Mouse (Mus musculus) limb, embryonic 14.5 days (tissue): ENCODE results near the gene Arhgef17. TPM values are rescaled to one million over a fixed set of nuclear protein-coding genes. Genes with fewer than 3 reads are reported as not detected.

ENCODE experiments used
- ATAC-seq: fragments of 200-750 bp; cut with Nextera tagmentation; 2 replicates; pipeline ENCODE4 v1.8.0; 2017; ENCODE audit warnings: low read depth, moderate number of reproducible peaks, moderate TSS enrichment; ENCODE audit not compliant: low FRiP score
- DNase-seq: peaks from one replicate; pipeline ENCODE4 v3.0.0-alpha.2; 2015; ENCODE audit warnings: low spot score
- H3K27ac ChIP-seq: fragments of 300-500 bp; sonication (generic); replicated peaks from 2 replicates; pipeline ENCODE4 v1.5.1; 2014; ENCODE audit warnings: low read depth, mild to moderate bottlenecking, low read length, moderate library complexity, mixed read lengths
- H3K27me3 ChIP-seq: fragments of 300-500 bp; sonication (generic); 2 replicates; pipeline ENCODE4 v1.6.1; 2014; ENCODE audit warnings: low read length, mixed read lengths; ENCODE audit not compliant: control insufficient read depth, insufficient read depth
- H3K36me3 ChIP-seq: fragments of 300-500 bp; sonication (generic); 2 replicates; pipeline ENCODE4 v1.6.1; 2014; ENCODE audit warnings: mild to moderate bottlenecking, low read length, moderate library complexity, mixed read lengths; ENCODE audit not compliant: control insufficient read depth, insufficient read depth
- H3K4me1 ChIP-seq: fragments of 300-500 bp; sonication (generic); 2 replicates; pipeline ENCODE4 v1.6.1; 2014; ENCODE audit warnings: antibody characterized with exemption, low read length, mixed read lengths; ENCODE audit not compliant: control insufficient read depth, insufficient read depth
- H3K4me2 ChIP-seq: fragments of 300-500 bp; sonication (generic); replicated peaks from 2 replicates; pipeline ENCODE4 v1.6.1; 2014; ENCODE audit warnings: low read depth, mild to moderate bottlenecking, low read length, moderate library complexity; ENCODE audit not compliant: severe bottlenecking
- H3K4me3 ChIP-seq: fragments of 300-500 bp; sonication (generic); replicated peaks from 2 replicates; pipeline ENCODE4 v1.5.1; 2014; ENCODE audit warnings: low read length
- H3K9ac ChIP-seq: fragments of 300-500 bp; sonication (generic); 2 replicates; pipeline ENCODE4 v1.6.1; 2014; ENCODE audit warnings: mild to moderate bottlenecking, low read depth, low read length, moderate library complexity; ENCODE audit not compliant: severe bottlenecking
- H3K9me3 ChIP-seq: fragments of 300-500 bp; sonication (generic); 2 replicates; pipeline ENCODE4 v1.6.1; 2016; ENCODE audit warnings: low read length; ENCODE audit not compliant: control insufficient read depth
- POLR2A ChIP-seq: fragments of 200-500 bp; IDR thresholded peaks from 2 replicates; pipeline ENCODE4 v1.8.0; 2012; ENCODE audit warnings: inconsistent platforms, mild to moderate bottlenecking, moderate library complexity, borderline replicate concordance; ENCODE audit not compliant: insufficient read depth, insufficient read length; ENCODE audit errors: extremely low read depth
- WGBS: fragments of 180-500 bp; shearing (Covaris S2); extraction: QIAGEN DNeasy Blood & Tissue Kit; methylation state at CpG from one replicate; pipeline ENCODE4 v1.1.7; 2014; 5-methylcytosine and 5-hydroxymethylcytosine counted together
- polyA plus RNA-seq, 2 experiments: library from polyadenylated mRNA; depleted of rRNA in 1 of 2; stranded (reverse) in 1 of 2; unstranded in 1 of 2; fragments of >200 nt; fragmentation: Nextera tagmentation in 1 of 2; extraction: Ambion mirVana in 1 of 2; gene quantifications; 2 replicates each; pipeline versions ENCODE4 v1.2.1 to v1.2.3; 2012 to 2014

The Arhgef17 gene
- polyA plus RNA-seq, 2 experiments, result 15.4 to 42.8 TPM

GRCm38 (mm10) chr7:100869877-100870629, 61.9 kb downstream of the Arhgef17 start:
- Histone ChIP-seq H3K27ac (no peak overlapping the region), H3K27me3 (no peaks in the 10 kb centered on the region), H3K36me3 (peaks cover 42% of the 10 kb centered on the region), H3K4me2 (no peak overlapping the region), H3K9ac (no peak overlapping the region), H3K4me1 (no peaks in the 10 kb centered on the region), H3K4me3 (no peak overlapping the region), H3K9me3 (no peaks in the 10 kb centered on the region)
- ATAC-seq (no peak), DNase-seq (no peak)
- 77% methylated on average over 8 of the region's 8 CpGs for WGBS
- TF ChIP-seq POLR2A, result no peak

GRCm38 (mm10) chr7:100868551-100868950, 63.4 kb downstream of the Arhgef17 start:
- Histone ChIP-seq H3K27ac (no peak overlapping the region), H3K9me3 (no peaks in the 10 kb centered on the region), H3K4me2 (no peak overlapping the region), H3K4me1 (no peaks in the 10 kb centered on the region), H3K36me3 (peaks cover 28% of the 10 kb centered on the region), H3K27me3 (no peaks in the 10 kb centered on the region), H3K4me3 (no peak overlapping the region), H3K9ac (no peak overlapping the region)
- 80% methylated on average over 4 of the region's 4 CpGs for WGBS
- DNase-seq (no peak), ATAC-seq (no peak)
- no peak for TF ChIP-seq POLR2A

GRCm38 (mm10) chr7:100867561-100867960, 64.3 kb downstream of the Arhgef17 start:
- Histone ChIP-seq H3K27me3 (no peaks in the 10 kb centered on the region), H3K9me3 (no peaks in the 10 kb centered on the region), H3K9ac (0 out of 2 replicates have a peak overlapping the region, but pooled peaks have one; percentile 2), H3K36me3 (peaks cover 18% of the 10 kb centered on the region), H3K27ac (no peak overlapping the region), H3K4me1 (0 out of 2 replicates have a peak, but pooled peaks cover 2% of the 10 kb centered on the region), H3K4me2 (no peak overlapping the region), H3K4me3 (no peak overlapping the region)
- no peak for DNase-seq
- WGBS, result 44% methylated on average over 2 of the region's 2 CpGs
- ATAC-seq, result no peak
- TF ChIP-seq POLR2A, result no peak

GRCm38 (mm10) chr7:100866675-100867074, 65.2 kb downstream of the Arhgef17 start:
- H3K9ac ChIP-seq, result no peak overlapping the region
- ATAC-seq (no peak), DNase-seq (peak; percentile 79)
- H3K4me3 ChIP-seq, result no peak overlapping the region
- H3K9me3 ChIP-seq, result no peaks in the 10 kb centered on the region
- no peak for TF ChIP-seq POLR2A
- peaks cover 10% of the 10 kb centered on the region for H3K36me3 ChIP-seq
- no peak overlapping the region for H3K27ac ChIP-seq
- no peaks in the 10 kb centered on the region for H3K27me3 ChIP-seq
- WGBS, result 12% methylated on average over 3 of the region's 3 CpGs
- no peak overlapping the region for H3K4me2 ChIP-seq
- H3K4me1 ChIP-seq, result 0 out of 2 replicates have a peak, but pooled peaks cover 2% of the 10 kb centered on the region

DNA sequence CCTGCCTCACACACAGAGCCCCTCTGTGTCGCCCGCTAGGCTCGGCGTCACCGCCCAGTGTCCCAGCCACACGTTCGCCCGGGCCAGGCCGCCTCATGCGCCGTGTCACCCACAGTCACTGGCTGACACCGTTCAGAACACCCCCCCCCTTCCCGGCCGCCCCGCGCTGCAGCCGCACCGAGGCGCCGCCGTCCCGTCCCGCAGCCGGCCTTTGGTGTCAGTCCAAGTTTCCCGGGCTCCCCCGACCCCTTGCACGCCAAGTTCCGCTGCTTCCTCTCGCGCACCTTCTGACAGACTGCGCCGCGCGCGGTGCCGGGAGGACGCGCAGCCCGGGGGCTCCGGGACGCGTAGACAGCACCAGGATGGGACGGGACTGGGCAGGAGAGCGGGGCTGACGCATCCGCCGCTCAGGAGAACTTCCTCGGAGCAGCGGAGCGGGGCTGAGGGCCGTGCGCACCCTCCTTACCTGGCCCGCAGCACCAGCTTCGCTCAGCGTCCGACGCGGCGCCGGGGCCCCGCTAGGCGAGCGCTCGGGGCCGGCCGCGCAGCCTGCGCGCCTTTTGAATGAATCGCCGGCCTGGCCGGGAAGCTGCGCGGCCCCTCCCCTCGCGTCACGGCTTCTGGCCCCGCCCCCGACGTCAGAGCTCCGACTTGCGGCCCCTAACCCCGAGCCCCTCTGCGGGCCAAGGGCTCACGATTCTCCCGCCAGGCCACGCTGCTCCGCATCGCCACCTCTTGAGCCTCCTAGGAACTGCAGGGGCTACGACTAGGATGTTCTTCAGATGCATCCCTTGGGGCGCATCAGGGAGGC, 68.9 kb downstream of the Arhgef17 start, which contains the start of gene Relt:
Relt (minus strand) TSS at position 619 of the 811 bp plus-strand sequence.
- Histone ChIP-seq H3K9ac (peak within 1 kb of the TSS; percentile 70), H3K4me3 (peak within 1 kb of the TSS; percentile 80), H3K27ac (peak within 1 kb of the TSS; percentile 79; the same call in 1 of the 2 replicates), H3K4me1 (0 out of 2 replicates have a peak, but pooled peaks cover 3% of the 10 kb centered on the region), H3K9me3 (no peaks in the 10 kb centered on the region), H3K4me2 (peak within 1 kb of the TSS; percentile 95), H3K27me3 (no peaks in the 10 kb centered on the region), H3K36me3 (no peaks in the 10 kb centered on the region)
- under 1% methylated on average over 79 of the region's 91 CpGs for WGBS
- peak; percentile 92 for DNase-seq
- ATAC-seq, result peak; percentile 89
- 0 out of 2 replicates have a peak, but pooled peaks have one; percentile 27 for TF ChIP-seq POLR2A
